Mouse (Mus musculus): ENCODE measurements at regions not wholly inside any gene's neighbourhood (a gene's known extent, or its start where the extent isn't known, plus 50 kb on each side); places are given as distances from the start of the nearest gene placed in this dataset.

- 73% methylated on average over 5 of the region's 5 CpGs for WGBS
- no peak overlapping the region for H3K27ac ChIP-seq (ENCODE audit: low read depth)
Measured at GRCm38 (mm10) chr2:168352626-168353025, 71.1 kb upstream of the Kcng1 start.

GRCm38 (mm10) chr2:168352194-168352593 lies 70.7 kb upstream of the Kcng1 start:
- no peaks in the 10 kb centered on the region for H3K27me3 ChIP-seq (replicated peaks; ENCODE audit: control insufficient read depth, insufficient read depth, low read length)
- H3K4me2 ChIP-seq (ENCODE audit: low read length): no peak overlapping the region
- 29% methylated on average over 3 of the region's 3 CpGs for WGBS
- no peak overlapping the region for H3K27ac ChIP-seq (ENCODE audit: low read depth)
- ATAC-seq (replicated peaks; ENCODE audit: low FRiP score, low TSS enrichment, low read depth): no peak
- H3K9me3 ChIP-seq (ENCODE audit: control insufficient read depth, low read length): no peaks in the 10 kb centered on the region
- no peak overlapping the region for H3K4me3 ChIP-seq (ENCODE audit: low read depth, low read length)
- no peak for DNase-seq (ENCODE audit: low spot score)
- H3K9ac ChIP-seq (ENCODE audit: low read length): no peak overlapping the region
- peaks cover 3% of the 10 kb centered on the region for H3K4me1 ChIP-seq (replicated peaks; ENCODE audit: control insufficient read depth, insufficient read depth, low read length)
- no peaks in the 10 kb centered on the region for H3K36me3 ChIP-seq (ENCODE audit: control insufficient read depth, insufficient read depth, low read length)

More at GRCm38 (mm10) chr2:168352626-168353025, 71.1 kb upstream of the Kcng1 start:
- Histone ChIP-seq H3K36me3 (ENCODE audit: control insufficient read depth, insufficient read depth, low read length) (no peaks in the 10 kb centered on the region), H3K4me2 (ENCODE audit: low read length) (no peak overlapping the region), H3K4me3 (ENCODE audit: low read depth, low read length) (no peak overlapping the region), H3K9ac (ENCODE audit: low read length) (no peak overlapping the region), H3K4me1 (replicated peaks; ENCODE audit: control insufficient read depth, insufficient read depth, low read length) (peaks cover 3% of the 10 kb centered on the region), H3K9me3 (ENCODE audit: control insufficient read depth, low read length) (no peaks in the 10 kb centered on the region), H3K27me3 (replicated peaks; ENCODE audit: control insufficient read depth, insufficient read depth, low read length) (no peaks in the 10 kb centered on the region)
- DNase-seq (ENCODE audit: low spot score) (no peak), ATAC-seq (replicated peaks; ENCODE audit: low FRiP score, low TSS enrichment, low read depth) (no peak)

- no peak for ATAC-seq (replicated peaks; ENCODE audit: low FRiP score, low TSS enrichment, low read depth)
- DNase-seq (ENCODE audit: low spot score): no peak
- Histone ChIP-seq H3K27me3 (replicated peaks; ENCODE audit: control insufficient read depth, insufficient read depth, low read length) (no peaks in the 10 kb centered on the region), H3K36me3 (ENCODE audit: control insufficient read depth, insufficient read depth, low read length) (no peaks in the 10 kb centered on the region), H3K9ac (ENCODE audit: low read length) (no peak overlapping the region), H3K4me1 (replicated peaks; ENCODE audit: control insufficient read depth, insufficient read depth, low read length) (no peaks in the 10 kb centered on the region), H3K9me3 (ENCODE audit: control insufficient read depth, low read length) (no peaks in the 10 kb centered on the region), H3K4me3 (ENCODE audit: low read depth, low read length) (no peak overlapping the region), H3K4me2 (ENCODE audit: low read length) (no peak overlapping the region), H3K27ac (ENCODE audit: low read depth) (no peak overlapping the region)
- 86% methylated on average over 5 of the region's 5 CpGs for WGBS
Measured at GRCm38 (mm10) chr2:168345384-168345783, 63.8 kb upstream of the Kcng1 start.

DNA sequence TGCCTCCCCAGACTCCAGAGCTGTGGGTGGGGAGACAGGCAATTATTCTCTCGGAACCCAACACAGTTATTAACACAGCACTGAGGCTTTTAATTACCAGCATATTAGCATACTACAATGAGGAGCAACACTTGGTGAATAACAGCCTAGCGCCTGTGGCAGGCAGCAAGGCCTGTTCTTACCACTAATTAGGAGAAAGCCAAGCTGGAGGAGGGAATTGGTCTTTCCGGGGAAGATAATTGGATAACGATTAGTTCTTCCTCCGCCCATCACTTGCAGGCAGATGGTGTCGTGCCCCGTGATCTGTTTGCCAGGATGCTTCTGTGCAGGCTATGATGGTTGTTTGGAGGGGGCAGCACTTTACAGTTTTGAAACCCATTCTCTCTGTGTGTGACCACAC lies 62.2 kb upstream of the Kcng1 start:
- Histone ChIP-seq H3K4me3 (ENCODE audit: low read depth, low read length) (no peak overlapping the region), H3K36me3 (ENCODE audit: control insufficient read depth, insufficient read depth, low read length) (no peaks in the 10 kb centered on the region), H3K9ac (ENCODE audit: low read length) (no peak overlapping the region), H3K4me2 (ENCODE audit: low read length) (no peak overlapping the region), H3K27ac (ENCODE audit: low read depth) (no peak overlapping the region), H3K9me3 (ENCODE audit: control insufficient read depth, low read length) (no peaks in the 10 kb centered on the region), H3K27me3 (replicated peaks; ENCODE audit: control insufficient read depth, insufficient read depth, low read length) (no peaks in the 10 kb centered on the region), H3K4me1 (replicated peaks; ENCODE audit: control insufficient read depth, insufficient read depth, low read length) (no peaks in the 10 kb centered on the region)
- ATAC-seq (replicated peaks; ENCODE audit: low FRiP score, low TSS enrichment, low read depth): no peak
- no peak for DNase-seq (ENCODE audit: low spot score)
- WGBS: 52% methylated on average over 7 of the region's 7 CpGs

DNA sequence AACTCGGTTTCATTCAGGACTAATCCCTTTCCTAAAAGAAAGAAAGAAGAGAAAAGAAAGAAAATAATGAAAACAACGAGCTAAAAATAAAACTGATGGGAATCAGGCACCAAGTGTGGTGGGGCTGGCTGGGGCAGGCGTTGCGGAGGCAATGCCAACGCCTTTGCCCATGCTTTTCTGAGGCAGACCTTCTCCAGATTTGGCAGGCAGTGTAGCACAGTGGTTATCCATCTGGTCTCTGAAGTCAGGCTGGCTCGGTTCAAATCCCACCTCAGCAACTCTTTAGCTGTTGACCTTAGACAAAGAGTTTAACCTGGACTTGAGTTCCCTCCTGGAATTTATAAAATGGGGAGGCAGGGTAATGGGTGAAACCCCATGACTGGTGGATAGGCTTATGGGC lies 57.3 kb upstream of the Kcng1 start:
- Histone ChIP-seq H3K4me1 (replicated peaks; ENCODE audit: control insufficient read depth, insufficient read depth, low read length) (peaks cover 9% of the 10 kb centered on the region), H3K4me2 (ENCODE audit: low read length) (no peak overlapping the region), H3K9me3 (ENCODE audit: control insufficient read depth, low read length) (no peaks in the 10 kb centered on the region), H3K27me3 (replicated peaks; ENCODE audit: control insufficient read depth, insufficient read depth, low read length) (no peaks in the 10 kb centered on the region), H3K9ac (ENCODE audit: low read length) (no peak overlapping the region), H3K4me3 (ENCODE audit: low read depth, low read length) (no peak overlapping the region), H3K27ac (ENCODE audit: low read depth) (no peak overlapping the region), H3K36me3 (ENCODE audit: control insufficient read depth, insufficient read depth, low read length) (no peaks in the 10 kb centered on the region)
- DNase-seq (ENCODE audit: low spot score): no peak
- WGBS: 83% methylated on average over 6 of the region's 6 CpGs
- ATAC-seq (replicated peaks; ENCODE audit: low FRiP score, low TSS enrichment, low read depth): no peak

DNA sequence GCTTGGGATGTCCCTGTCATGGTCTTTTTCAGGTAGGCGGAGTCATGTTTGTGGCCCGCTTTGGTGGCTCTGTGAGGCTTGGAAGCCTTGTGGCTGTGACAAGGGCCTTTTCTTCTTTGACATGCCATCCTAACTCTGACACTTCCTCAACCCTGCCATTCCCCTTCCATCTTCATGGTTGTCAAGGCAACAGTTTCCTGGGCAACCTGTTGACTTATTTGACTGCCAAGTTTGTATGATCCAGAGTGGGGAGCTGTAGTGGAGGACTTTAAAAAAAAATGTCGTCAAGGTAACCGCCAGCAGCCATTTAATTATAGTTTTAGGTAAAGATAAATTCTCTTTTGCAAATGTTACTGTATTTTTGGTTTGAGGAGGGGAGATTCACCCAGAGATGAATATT lies 56.8 kb upstream of the Kcng1 start:
- Histone ChIP-seq H3K4me2 (ENCODE audit: low read length) (no peak overlapping the region), H3K9me3 (ENCODE audit: control insufficient read depth, low read length) (no peaks in the 10 kb centered on the region), H3K36me3 (ENCODE audit: control insufficient read depth, insufficient read depth, low read length) (no peaks in the 10 kb centered on the region), H3K4me1 (replicated peaks; ENCODE audit: control insufficient read depth, insufficient read depth, low read length) (peaks cover 14% of the 10 kb centered on the region), H3K27ac (ENCODE audit: low read depth) (no peak overlapping the region), H3K9ac (ENCODE audit: low read length) (no peak overlapping the region), H3K27me3 (replicated peaks; ENCODE audit: control insufficient read depth, insufficient read depth, low read length) (no peaks in the 10 kb centered on the region), H3K4me3 (ENCODE audit: low read depth, low read length) (no peak overlapping the region)
- 84% methylated on average over 4 of the region's 4 CpGs for WGBS
- DNase-seq (ENCODE audit: low spot score) (no peak), ATAC-seq (replicated peaks; ENCODE audit: low FRiP score, low TSS enrichment, low read depth) (no peak)

- Histone ChIP-seq H3K4me2 (ENCODE audit: low read length) (no peak overlapping the region), H3K27me3 (replicated peaks; ENCODE audit: control insufficient read depth, insufficient read depth, low read length) (no peaks in the 10 kb centered on the region), H3K9ac (ENCODE audit: low read length) (no peak overlapping the region), H3K9me3 (ENCODE audit: control insufficient read depth, low read length) (no peaks in the 10 kb centered on the region), H3K27ac (ENCODE audit: low read depth) (no peak overlapping the region), H3K4me3 (ENCODE audit: low read depth, low read length) (no peak overlapping the region), H3K4me1 (replicated peaks; ENCODE audit: control insufficient read depth, insufficient read depth, low read length) (peaks cover 21% of the 10 kb centered on the region), H3K36me3 (ENCODE audit: control insufficient read depth, insufficient read depth, low read length) (no peaks in the 10 kb centered on the region)
- DNase-seq (ENCODE audit: low spot score): no peak
- no peak for ATAC-seq (replicated peaks; ENCODE audit: low FRiP score, low TSS enrichment, low read depth)
- WGBS: 66% methylated on average over 3 of the region's 3 CpGs
Measured at GRCm38 (mm10) chr2:168337611-168338010, 56.1 kb upstream of the Kcng1 start.

DNA sequence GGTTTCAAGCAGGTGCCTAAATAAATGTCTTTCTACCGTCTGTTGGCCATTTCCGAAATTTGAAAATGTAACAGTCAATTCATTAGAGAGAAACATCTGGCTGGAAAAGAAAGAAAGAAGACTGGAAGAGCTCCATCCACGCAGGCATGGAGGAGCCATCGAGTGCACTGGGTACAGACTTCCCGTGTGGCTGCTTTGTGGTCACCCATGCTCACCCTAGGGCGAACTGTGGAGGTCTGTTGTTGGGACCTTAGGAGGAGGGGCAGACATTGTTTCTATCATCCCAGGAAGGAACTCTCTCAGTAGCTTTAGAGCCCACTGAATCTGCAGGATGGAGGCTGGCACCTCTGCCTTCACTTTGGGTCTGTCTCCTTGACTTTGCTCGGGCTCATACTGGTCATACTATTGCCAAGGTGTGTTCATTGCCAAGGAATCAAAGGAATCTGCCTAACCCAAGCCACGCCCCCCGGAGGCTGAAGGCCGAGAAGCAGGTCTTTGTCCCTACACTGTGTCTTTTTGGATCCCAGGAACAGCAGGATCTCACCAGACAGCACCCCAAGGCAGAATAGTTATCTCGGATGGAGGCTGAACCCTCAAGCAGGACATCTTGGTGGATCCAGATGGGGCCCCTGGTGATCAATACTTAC lies 54.3 kb upstream of the Kcng1 start:
- 89% methylated on average over 11 of the region's 11 CpGs for WGBS
- Histone ChIP-seq H3K27me3 (replicated peaks; ENCODE audit: control insufficient read depth, insufficient read depth, low read length) (no peaks in the 10 kb centered on the region), H3K4me3 (ENCODE audit: low read depth, low read length) (no peak overlapping the region), H3K4me1 (replicated peaks; ENCODE audit: control insufficient read depth, insufficient read depth, low read length) (peaks cover 22% of the 10 kb centered on the region), H3K9me3 (ENCODE audit: control insufficient read depth, low read length) (no peaks in the 10 kb centered on the region), H3K27ac (ENCODE audit: low read depth) (no peak overlapping the region), H3K4me2 (ENCODE audit: low read length) (no peak overlapping the region), H3K9ac (ENCODE audit: low read length) (no peak overlapping the region), H3K36me3 (ENCODE audit: control insufficient read depth, insufficient read depth, low read length) (no peaks in the 10 kb centered on the region)
- ATAC-seq (replicated peaks; ENCODE audit: low FRiP score, low TSS enrichment, low read depth) (no peak), DNase-seq (ENCODE audit: low spot score) (no peak)

GRCm38 (mm10) chr2:168334241-168334588 lies 52.7 kb upstream of the Kcng1 start:
- Histone ChIP-seq H3K4me1 (replicated peaks; ENCODE audit: control insufficient read depth, insufficient read depth, low read length) (peaks cover 22% of the 10 kb centered on the region), H3K9me3 (ENCODE audit: control insufficient read depth, low read length) (no peaks in the 10 kb centered on the region), H3K4me3 (ENCODE audit: low read depth, low read length) (no peak overlapping the region), H3K27ac (ENCODE audit: low read depth) (no peak overlapping the region), H3K9ac (ENCODE audit: low read length) (no peak overlapping the region), H3K27me3 (replicated peaks; ENCODE audit: control insufficient read depth, insufficient read depth, low read length) (no peaks in the 10 kb centered on the region), H3K4me2 (ENCODE audit: low read length) (no peak overlapping the region), H3K36me3 (ENCODE audit: control insufficient read depth, insufficient read depth, low read length) (no peaks in the 10 kb centered on the region)
- no peak for DNase-seq (ENCODE audit: low spot score)
- no peak for ATAC-seq (replicated peaks; ENCODE audit: low FRiP score, low TSS enrichment, low read depth)
- 22% methylated on average over 9 of the region's 9 CpGs for WGBS

All from intestine, embryonic 14.5 days (tissue).